Mouse (Mus musculus): Measurements from ENCODE around the gene Cacna1s.

Gene Cacna1s

GRCm38 (mm10) chr1:136052547-136052946 is at the start of gene Cacna1s:
Cacna1s (plus strand) TSS chr1:136052750.
- no peak for DNase-seq (ENCODE audit: low read depth, low spot score)

GRCm38 (mm10) chr1:136006292-136006748 is 46.2 kb upstream of the Cacna1s start, which contains the start of gene Igfn1:
Igfn1 (minus strand) TSS chr1:136006342.
- no peak for DNase-seq (ENCODE audit: low read depth, low spot score)

- peak; percentile 93 for DNase-seq (ENCODE audit: low read depth, low spot score)
These were observed 45.1 kb upstream of the Cacna1s start, which contains the start of gene Tmem9 for GRCm38 (mm10) chr1:136007211-136008158. Tmem9 (plus strand) TSS chr1:136008150.

- DNase-seq (ENCODE audit: low read depth, low spot score), result no peak
These were observed 44.4 kb upstream of the Cacna1s start for GRCm38 (mm10) chr1:136008159-136008533.

- DNase-seq (ENCODE audit: low read depth, low spot score), result no peak
These were observed 42.3 kb upstream of the Cacna1s start for GRCm38 (mm10) chr1:136010247-136010646.

- no peak for DNase-seq (ENCODE audit: low read depth, low spot score)
These were observed 39.0 kb upstream of the Cacna1s start for GRCm38 (mm10) chr1:136013513-136013912.

- no peak for DNase-seq (ENCODE audit: low read depth, low spot score)
These were observed 37.6 kb upstream of the Cacna1s start for GRCm38 (mm10) chr1:136014796-136015502.

- DNase-seq (ENCODE audit: low read depth, low spot score), result no peak
These were observed 35.2 kb upstream of the Cacna1s start for GRCm38 (mm10) chr1:136017307-136017706.

GRCm38 (mm10) chr1:136017907-136018313 is 34.6 kb upstream of the Cacna1s start:
- peak; percentile 97 for DNase-seq (ENCODE audit: low read depth, low spot score)

- peak; percentile 61 for DNase-seq (ENCODE audit: low read depth, low spot score)
These were observed 34.0 kb upstream of the Cacna1s start for GRCm38 (mm10) chr1:136018390-136019189.

GRCm38 (mm10) chr1:136030201-136030600 is 22.3 kb upstream of the Cacna1s start:
- no peak for DNase-seq (ENCODE audit: low read depth, low spot score)

GRCm38 (mm10) chr1:136031697-136032096 is 20.9 kb upstream of the Cacna1s start:
- DNase-seq (ENCODE audit: low read depth, low spot score), result no peak

GRCm38 (mm10) chr1:136032961-136033360 is 19.6 kb upstream of the Cacna1s start:
- no peak for DNase-seq (ENCODE audit: low read depth, low spot score)

GRCm38 (mm10) chr1:136038746-136039538 is 13.6 kb upstream of the Cacna1s start:
- no peak for DNase-seq (ENCODE audit: low read depth, low spot score)

GRCm38 (mm10) chr1:136040452-136040851 is 12.1 kb upstream of the Cacna1s start:
- DNase-seq (ENCODE audit: low read depth, low spot score), result no peak

- no peak for DNase-seq (ENCODE audit: low read depth, low spot score)
These were observed 11.7 kb upstream of the Cacna1s start for GRCm38 (mm10) chr1:136040874-136041273.

GRCm38 (mm10) chr1:136045774-136046173 is 6.8 kb upstream of the Cacna1s start:
- DNase-seq (ENCODE audit: low read depth, low spot score), result peak; percentile 71

- peak; percentile 44 for DNase-seq (ENCODE audit: low read depth, low spot score)
These were observed 5.1 kb upstream of the Cacna1s start for GRCm38 (mm10) chr1:136047432-136047831.

GRCm38 (mm10) chr1:136047894-136048293 is 4.7 kb upstream of the Cacna1s start:
- no peak for DNase-seq (ENCODE audit: low read depth, low spot score)

GRCm38 (mm10) chr1:136050312-136051012 is 2.1 kb upstream of the Cacna1s start, which contains the start of gene Ascl5:
Ascl5 (plus strand) TSS chr1:136050804.
- peak; percentile 22 for DNase-seq (ENCODE audit: low read depth, low spot score)

Data from ES-CJ7 (cell line).